Comparison of ENCODE assay signal across 21 mouse cellular contexts in the genomic region with DNA sequence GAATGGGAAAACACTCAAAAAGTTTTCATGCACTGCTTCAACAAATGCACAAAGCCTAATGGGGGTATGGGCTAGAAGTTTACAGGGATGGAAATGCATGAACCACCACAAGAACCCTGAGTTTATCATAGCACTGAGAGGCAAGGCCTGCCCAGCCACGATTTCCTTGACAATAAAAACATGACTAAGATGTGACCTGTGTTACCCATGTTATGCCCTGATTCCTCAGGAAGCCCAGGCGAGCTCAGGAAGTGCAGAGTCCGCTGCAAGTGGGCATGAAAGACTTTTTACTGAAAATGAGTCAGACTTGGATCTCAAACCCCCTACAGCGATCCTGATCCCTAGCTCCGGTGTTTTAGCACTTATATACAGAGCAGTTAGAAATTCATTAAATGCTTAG. TPM values are rescaled to one million over a fixed set of nuclear protein-coding genes. Genes with fewer than 3 reads are reported as not detected.
DNase-seq lines count a peak whose midpoint lies in the region; ATAC-seq and TF ChIP-seq lines count a peak whose summit lies in the region.
"Had no signal": no experiment of that assay in that cellular context is flagged by ENCODE, and none has a peak within 500 bp of the region (broad histone marks: within the 10 kb centered on the region; RNA-seq: fewer than 3 reads in every experiment).

No protein-coding gene starts in this region.

- in situ Hi-C loops in ES-E14 (cut with MboI; ENCODE audit: low sequenced_read_pairs in 2 of 2, unreplicated experiment in 2 of 2), result no loop called here

- peaks cover 4 to 7% of the 10 kb centered on the region in 2 experiments; a peak in 2 of 4 replicates for H3K4me1 ChIP-seq in ES-E14 (ENCODE audit: control insufficient read depth in 2 of 2, insufficient read depth in 2 of 2, low read length in 2 of 2, poor library complexity in 1 of 2)
- H3K4me1 ChIP-seq in intestine, embryonic 16.5 days (ENCODE audit: control insufficient read depth, insufficient read depth, low read length), result peaks cover 3% of the 10 kb centered on the region; the same call in 1 of the 2 replicates
- no peaks in the 10 kb centered on the region for H3K4me1 ChIP-seq in forebrain, postnatal 0 days (ENCODE audit: insufficient read depth)

- peak; percentile 54 for DNase-seq in heart, adult 11 months
- DNase-seq in heart, postnatal 36 days, result no peak
- peak; percentile 36 for DNase-seq in 416B (ENCODE audit: low read depth)
- DNase-seq in ES-E14 (ENCODE audit: low read depth, low spot score), result no peak
- DNase-seq in forebrain, postnatal 0 days, result no peak
- DNase-seq in cerebellum, adult 8-10 months, result no peak
- DNase-seq: adrenal gland, postnatal 10 days; cerebellum, adult 11 months; cerebellum, adult 9-10 months; cerebellum, postnatal 25 days; gastrocnemius, adult 2 months; gastrocnemius, postnatal 25 days; heart, adult 18-20 months; heart, postnatal 10 days; kidney, adult 11 months had no signal

- H3K9ac ChIP-seq in ES-E14 (ENCODE audit: insufficient read depth, low read depth, low read length, poor library complexity, severe bottlenecking), result peak overlapping the region; percentile 15; the same call in 1 of the 2 replicates
- H3K9ac ChIP-seq in intestine, embryonic 16.5 days (ENCODE audit: low read depth, low read length), result no peak overlapping the region
- H3K9ac ChIP-seq in forebrain, postnatal 0 days, result no peak overlapping the region
- H3K9ac ChIP-seq: forebrain, embryonic 13.5 days; hindbrain, embryonic 14.5 days had no signal

- TF ChIP-seq CTCF in forebrain, postnatal 0 days (IDR thresholded peaks at IDR 0.05; ENCODE audit: low read depth), result no peak

- H3K36me3 ChIP-seq in ES-E14 (ENCODE audit: control insufficient read depth, insufficient read depth, low read length, poor library complexity, severe bottlenecking), result no peaks in the 10 kb centered on the region
- H3K36me3 ChIP-seq in intestine, embryonic 16.5 days (ENCODE audit: control insufficient read depth, insufficient read depth, low read length), result no peaks in the 10 kb centered on the region
- no peaks in the 10 kb centered on the region for H3K36me3 ChIP-seq in forebrain, postnatal 0 days (ENCODE audit: insufficient read depth)
- H3K36me3 ChIP-seq: embryonic facial prominence, embryonic 13.5 days; heart, embryonic 10.5 days had no signal

- H3K4me2 ChIP-seq in intestine, embryonic 16.5 days (ENCODE audit: low read depth, low read length), result no peak overlapping the region; the same call in 1 of the 2 replicates
- H3K4me2 ChIP-seq in forebrain, postnatal 0 days (ENCODE audit: low read depth), result no peak overlapping the region

- no peak overlapping the region; the same call in 1 of the 2 replicates for H3K27ac ChIP-seq in ES-E14 (ENCODE audit: insufficient read depth, low read depth, low read length, poor library complexity, severe bottlenecking)
- H3K27ac ChIP-seq in intestine, embryonic 16.5 days (ENCODE audit: low read length), result no peak overlapping the region
- no peak overlapping the region for H3K27ac ChIP-seq in forebrain, postnatal 0 days (ENCODE audit: low read depth, low read length)
- H3K27ac ChIP-seq: embryonic facial prominence, embryonic 13.5 days; forebrain, embryonic 13.5 days; heart, embryonic 10.5 days; hindbrain, embryonic 14.5 days had no signal

- no peaks in the 10 kb centered on the region for H3K9me3 ChIP-seq in ES-E14 (ENCODE audit: control insufficient read depth, insufficient read depth, low read depth, low read length)
- H3K9me3 ChIP-seq in intestine, embryonic 16.5 days (ENCODE audit: control insufficient read depth, low read length), result no peaks in the 10 kb centered on the region
- no peaks in the 10 kb centered on the region for H3K9me3 ChIP-seq in forebrain, postnatal 0 days (ENCODE audit: low read length)
- H3K9me3 ChIP-seq: embryonic facial prominence, embryonic 13.5 days; forebrain, embryonic 13.5 days; heart, embryonic 10.5 days had no signal

- intact Hi-C loops in heart, postnatal 36 days (cut with DNase I), result no loop called here

- 39% methylated on average over 5 of the region's 5 CpGs for WGBS in intestine, embryonic 16.5 days
- WGBS in forebrain, postnatal 0 days, result 68% methylated on average over 5 of the region's 5 CpGs

- peak overlapping the region in 1 of 2 experiments; percentile 50; a peak in 1 of 4 replicates for H3K4me3 ChIP-seq in ES-E14 (ENCODE audit: insufficient read depth in 1 of 2, low read depth in 1 of 2, low read length in 2 of 2, poor library complexity in 1 of 2, severe bottlenecking in 1 of 2)
- no peak overlapping the region for H3K4me3 ChIP-seq in intestine, embryonic 16.5 days (ENCODE audit: low read length)
- H3K4me3 ChIP-seq in forebrain, postnatal 0 days (ENCODE audit: low read depth, low read length), result no peak overlapping the region
- H3K4me3 ChIP-seq: forebrain, embryonic 13.5 days had no signal

- H3K27me3 ChIP-seq in intestine, embryonic 16.5 days (replicated peaks; ENCODE audit: control insufficient read depth, insufficient read depth, low read length), result no peaks in the 10 kb centered on the region
- H3K27me3 ChIP-seq in forebrain, postnatal 0 days (ENCODE audit: insufficient read depth, low read length), result no peaks in the 10 kb centered on the region
- H3K27me3 ChIP-seq: CH12.LX; embryonic facial prominence, embryonic 13.5 days; forebrain, embryonic 13.5 days had no signal

- peak; percentile 65; the same call in 1 of the 2 replicates for ATAC-seq in intestine, embryonic 16.5 days
- no peak for ATAC-seq in forebrain, postnatal 0 days
- ATAC-seq: forebrain, embryonic 13.5 days had no signal

TF ChIP-seq in ES-E14, 5 proteins besides CTCF, POLR2A, EP300 and RAD21:
- TF ChIP-seq ZC3H11A (IDR thresholded peaks at IDR 0.05; ENCODE audit: borderline replicate concordance, low read depth, low read length) (no peak), CHD2 (IDR thresholded peaks at IDR 0.05; ENCODE audit: low read depth, low read length) (no peak), ZNF384 (IDR thresholded peaks at IDR 0.05; ENCODE audit: low read depth, low read length) (no peak), MAFK (IDR thresholded peaks at IDR 0.05; ENCODE audit: insufficient read depth, low read depth, low read length) (no peak), HCFC1 (IDR thresholded peaks at IDR 0.05; ENCODE audit: borderline replicate concordance, insufficient read depth, low read length) (no peak)

RNA-seq across cellular contexts. Expression of gene Fam161a, which starts 39.9 kb away (rescaled TPM):
- total RNA-seq in heart, postnatal 36 days (2021), result 1 to 10 TPM; 2.0 to 4.2 TPM
- total RNA-seq in ES-E14 (2012; rRNA removed), result 2.7 and 3.7 TPM in 2 replicates
- polyA plus RNA-seq in intestine, embryonic 16.5 days (2015; fragmentation: Nextera tagmentation; extraction: Ambion mirVana), result 1.5 and 2.7 TPM in 2 replicates
- 7.8 and 9.5 TPM in 2 replicates for total RNA-seq in forebrain, postnatal 0 days (2014; rRNA removed)
- 3.4 and 6.9 TPM in 2 replicates for polyA plus RNA-seq in forebrain, postnatal 0 days (2015; fragmentation: Nextera tagmentation; extraction: Ambion mirVana)

RNA-seq across cellular contexts. Expression of gene Cct4, which starts 56.9 kb away (rescaled TPM):
- 100 to 1,000 TPM; 131 to 132 TPM for total RNA-seq in heart, postnatal 36 days (2021)
- 329 and 382 TPM in 2 replicates for total RNA-seq in ES-E14 (2012; rRNA removed)
- polyA plus RNA-seq in intestine, embryonic 16.5 days (2015; fragmentation: Nextera tagmentation; extraction: Ambion mirVana), result 214 and 241 TPM in 2 replicates
- total RNA-seq in forebrain, postnatal 0 days (2014; rRNA removed), result 236 and 265 TPM in 2 replicates
- polyA plus RNA-seq in forebrain, postnatal 0 days (2015; fragmentation: Nextera tagmentation; extraction: Ambion mirVana), result 269 and 271 TPM in 2 replicates

Comparison
In these comparisons a context has a peak if more than half of its experiments do, and no peak if none do; other contexts are left out.
1. DNase-seq: peak in heart, adult 11 months (single experiment) and 416B (single experiment); none in heart, postnatal 36 days (0 of 2), ES-E14 (single experiment), forebrain, postnatal 0 days (single experiment) and cerebellum, adult 8-10 months (single experiment).